In the genomic region with DNA sequence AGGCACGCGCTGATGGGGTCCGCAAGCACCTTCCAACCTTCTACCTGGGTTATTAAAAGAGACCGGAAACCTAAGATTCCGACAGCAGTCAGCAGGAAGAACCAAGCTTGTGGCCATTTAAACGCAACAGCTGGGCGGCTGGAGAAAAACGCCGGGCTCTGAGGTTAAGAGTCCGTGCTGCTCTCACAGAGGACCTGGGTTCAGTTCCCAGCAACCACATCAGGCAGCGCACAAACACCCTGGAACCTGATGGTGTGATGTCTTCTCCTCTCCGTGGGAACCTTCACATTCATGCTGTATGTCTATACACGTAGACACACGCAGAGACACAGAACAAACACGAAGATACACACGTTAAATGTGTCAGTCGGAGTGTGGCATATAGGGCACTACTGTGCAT, we compare ENCODE assay signal across 23 mouse cellular contexts. TPM values are rescaled to one million over a fixed set of nuclear protein-coding genes. Genes with fewer than 3 reads are reported as not detected.
A peak's percentile ranks its signal among the peaks of the same experiment; 100 is the strongest.
DNase-seq lines count a peak whose midpoint lies in the region; ATAC-seq and TF ChIP-seq lines count a peak whose summit lies in the region.
"Had no signal": no experiment of that assay in that cellular context is flagged by ENCODE, and none has a peak within 500 bp of the region (broad histone marks: within the 10 kb centered on the region; RNA-seq: fewer than 3 reads in every experiment).

No protein-coding gene starts in this region.

- H3K4me3 ChIP-seq in ES-Bruce4 (ENCODE audit: low read depth, low read length) = no peak overlapping the region; the same call in 1 of the 2 replicates
- H3K4me3 ChIP-seq in ES-E14 (ENCODE audit: insufficient read depth in 1 of 2, low read depth in 1 of 2, low read length in 2 of 2, poor library complexity in 1 of 2, severe bottlenecking in 1 of 2) = peak overlapping the region; percentile 18 to 20; a peak in 1 of 4 replicates
- H3K4me3 ChIP-seq in forebrain, embryonic 14.5 days (ENCODE audit: low read depth, low read length) = no peak overlapping the region
- no peak overlapping the region for H3K4me3 ChIP-seq in thymus, adult 2 months (ENCODE audit: control insufficient read depth, insufficient read depth, low read length)
- H3K4me3 ChIP-seq: embryonic facial prominence, embryonic 13.5 days; embryonic facial prominence, embryonic 15.5 days; erythroblast, embryonic 14.5 days; forebrain, embryonic 10.5 days; forebrain, embryonic 12.5 days; forebrain, embryonic 15.5 days had no signal

- 84% methylated on average over 17 of the region's 17 CpGs for WGBS in forebrain, embryonic 14.5 days
- WGBS in thymus, adult 2 months = 87% methylated on average over 17 of the region's 17 CpGs

- TF ChIP-seq CTCF in ES-Bruce4 (IDR thresholded peaks at IDR 0.05; ENCODE audit: low read depth, low read length) = no peak
- TF ChIP-seq CTCF in thymus, adult 2 months (IDR thresholded peaks at IDR 0.05; ENCODE audit: borderline replicate concordance, control insufficient read depth, extremely low read depth, insufficient read depth, low read length, poor library complexity) = no peak

- H3K27me3 ChIP-seq in ES-Bruce4 (ENCODE audit: control insufficient read depth, insufficient read depth, low read length, poor library complexity, severe bottlenecking) = no peaks in the 10 kb centered on the region
- no peaks in the 10 kb centered on the region for H3K27me3 ChIP-seq in forebrain, embryonic 14.5 days (replicated peaks; ENCODE audit: control insufficient read depth, insufficient read depth, low read length)
- H3K27me3 ChIP-seq in thymus, adult 2 months (ENCODE audit: control insufficient read depth, insufficient read depth, low read length) = no peaks in the 10 kb centered on the region
- H3K27me3 ChIP-seq: embryonic facial prominence, embryonic 13.5 days; embryonic facial prominence, embryonic 15.5 days; forebrain, embryonic 12.5 days; forebrain, embryonic 15.5 days had no signal

- H3K27ac ChIP-seq in ES-Bruce4 (ENCODE audit: insufficient read depth, low read length) (no peak overlapping the region), ES-E14 (ENCODE audit: insufficient read depth, low read depth, low read length, poor library complexity, severe bottlenecking) (no peak overlapping the region)
- H3K27ac ChIP-seq in forebrain, embryonic 14.5 days (ENCODE audit: low read depth, low read length) = no peak overlapping the region
- no peak overlapping the region for H3K27ac ChIP-seq in thymus, adult 2 months (ENCODE audit: control insufficient read depth, insufficient read depth, low read length)
- H3K27ac ChIP-seq: embryonic facial prominence, embryonic 13.5 days; embryonic facial prominence, embryonic 15.5 days; forebrain, embryonic 10.5 days; forebrain, embryonic 12.5 days; forebrain, embryonic 15.5 days had no signal

- peak overlapping the region; percentile 47 for H3K9ac ChIP-seq in ES-Bruce4 (ENCODE audit: low read depth, poor library complexity, severe bottlenecking)
- 0 out of 2 replicates have a peak overlapping the region, but pooled peaks have one; percentile 28 for H3K9ac ChIP-seq in ES-E14 (ENCODE audit: insufficient read depth, low read depth, low read length, poor library complexity, severe bottlenecking)
- no peak overlapping the region for H3K9ac ChIP-seq in forebrain, embryonic 14.5 days (ENCODE audit: low read length)
- H3K9ac ChIP-seq: embryonic facial prominence, embryonic 13.5 days; embryonic facial prominence, embryonic 15.5 days; forebrain, embryonic 12.5 days; forebrain, embryonic 15.5 days; forebrain, postnatal 0 days had no signal

- H3K4me1 ChIP-seq in ES-Bruce4 (ENCODE audit: control insufficient read depth, insufficient read depth, low read length) (no peaks in the 10 kb centered on the region), ES-E14 (ENCODE audit: control insufficient read depth in 2 of 2, insufficient read depth in 2 of 2, low read length in 2 of 2, poor library complexity in 1 of 2) (peaks cover 0 to 12% of the 10 kb centered on the region in 2 experiments; a peak in 1 of 4 replicates)
- H3K4me1 ChIP-seq in forebrain, embryonic 14.5 days (ENCODE audit: control insufficient read depth, insufficient read depth, low read length) = no peaks in the 10 kb centered on the region
- H3K4me1 ChIP-seq in thymus, adult 2 months (replicated peaks; ENCODE audit: control insufficient read depth, insufficient read depth, low read length) = no peaks in the 10 kb centered on the region
- H3K4me1 ChIP-seq: embryonic facial prominence, embryonic 13.5 days; embryonic facial prominence, embryonic 15.5 days; forebrain, embryonic 10.5 days; forebrain, embryonic 12.5 days; forebrain, embryonic 15.5 days had no signal

- TF ChIP-seq POLR2A in ES-Bruce4 (IDR thresholded peaks at IDR 0.05; ENCODE audit: insufficient read depth, low read length) = no peak
- no peak for TF ChIP-seq POLR2A in thymus, adult 2 months (IDR thresholded peaks at IDR 0.05; ENCODE audit: control insufficient read depth, extremely low read depth, insufficient read depth, low read length, poor library complexity)

- H3K36me3 ChIP-seq in ES-Bruce4 (ENCODE audit: control insufficient read depth, insufficient read depth, low read length, poor library complexity, severe bottlenecking) (no peaks in the 10 kb centered on the region), ES-E14 (ENCODE audit: control insufficient read depth, insufficient read depth, low read length, poor library complexity, severe bottlenecking) (no peaks in the 10 kb centered on the region)
- H3K36me3 ChIP-seq in forebrain, embryonic 14.5 days (ENCODE audit: control insufficient read depth, insufficient read depth, low read length) = no peaks in the 10 kb centered on the region
- H3K36me3 ChIP-seq in thymus, adult 2 months (ENCODE audit: control insufficient read depth, insufficient read depth, low read length) = no peaks in the 10 kb centered on the region
- H3K36me3 ChIP-seq: embryonic facial prominence, embryonic 13.5 days; embryonic facial prominence, embryonic 15.5 days; forebrain, embryonic 10.5 days; forebrain, embryonic 12.5 days; forebrain, embryonic 15.5 days had no signal

- DNase-seq in ES-E14 (ENCODE audit: low read depth, low spot score) (no peak), ZHBTc4 (ENCODE audit: low read depth, low spot score) (peak; percentile 36)
- DNase-seq in frontal cortex, postnatal 14 days (ENCODE audit: low spot score in 2 of 2) = no peak
- no peak for DNase-seq in forebrain, embryonic 14.5 days (ENCODE audit: low spot score)
- DNase-seq in thymus, adult 2 months = no peak
- DNase-seq: adrenal gland, adult 2 months; adrenal gland, postnatal 10 days; adrenal gland, postnatal 25 days; cerebellum, adult 11 months; cerebellum, adult 18-20 months; cerebellum, adult 8-10 months; cerebellum, adult 9-11 months; cerebellum, postnatal 14 days; cerebellum, postnatal 36 days; embryo, embryonic 11 days; forebrain, postnatal 0 days had no signal

- in situ Hi-C loops in ES-E14 (cut with MboI; ENCODE audit: low sequenced_read_pairs in 2 of 2, unreplicated experiment in 2 of 2) = no loop called here

- no peak for TF ChIP-seq EP300 in ES-Bruce4 (IDR thresholded peaks at IDR 0.05; ENCODE audit: insufficient read depth, low read depth, low read length)

- ATAC-seq in forebrain, embryonic 14.5 days = no peak
- ATAC-seq: forebrain, embryonic 15.5 days; forebrain, postnatal 0 days had no signal

- H3K4me2 ChIP-seq in forebrain, embryonic 14.5 days (ENCODE audit: low read length) = no peak overlapping the region
- H3K4me2 ChIP-seq: embryonic facial prominence, embryonic 13.5 days; embryonic facial prominence, embryonic 15.5 days; forebrain, embryonic 12.5 days; forebrain, embryonic 15.5 days had no signal

- no peaks in the 10 kb centered on the region; the same call in 1 of the 2 replicates for H3K9me3 ChIP-seq in ES-Bruce4 (replicated peaks; ENCODE audit: control insufficient read depth, insufficient read depth, low read length, poor library complexity, severe bottlenecking)
- no peaks in the 10 kb centered on the region for H3K9me3 ChIP-seq in ES-E14 (ENCODE audit: control insufficient read depth, insufficient read depth, low read depth, low read length)
- H3K9me3 ChIP-seq in forebrain, embryonic 14.5 days (replicated peaks; ENCODE audit: control insufficient read depth, low read length) = no peaks in the 10 kb centered on the region
- H3K9me3 ChIP-seq: embryonic facial prominence, embryonic 13.5 days; embryonic facial prominence, embryonic 15.5 days; forebrain, embryonic 10.5 days; forebrain, embryonic 12.5 days; forebrain, embryonic 15.5 days had no signal

TF ChIP-seq in ES-E14, 5 proteins besides CTCF, POLR2A, EP300 and RAD21 (continues in another document):
- no peak for TF ChIP-seq ZNF384 (IDR thresholded peaks at IDR 0.05; ENCODE audit: low read depth, low read length)
- no peak for TF ChIP-seq HCFC1 (IDR thresholded peaks at IDR 0.05; ENCODE audit: borderline replicate concordance, insufficient read depth, low read length)
- TF ChIP-seq CHD2 (IDR thresholded peaks at IDR 0.05; ENCODE audit: low read depth, low read length) = no peak
- TF ChIP-seq MAFK (IDR thresholded peaks at IDR 0.05; ENCODE audit: insufficient read depth, low read depth, low read length) = no peak

RNA-seq across cellular contexts. Expression of a gene that starts 8.5 kb away (rescaled TPM):
- 99.9 and 103 TPM in 2 replicates for polyA plus RNA-seq in ES-Bruce4 (2011; ENCODE audit: insufficient read depth, insufficient read length, low read depth, missing spikeins)
- 279 and 312 TPM in 2 replicates for total RNA-seq in ES-E14 (2012; rRNA removed)
- 117 and 122 TPM in 2 replicates for polyA plus RNA-seq in forebrain, embryonic 14.5 days (2014; fragmentation: Nextera tagmentation; extraction: Ambion mirVana)
- 114 and 136 TPM in 2 replicates for polyA plus RNA-seq in thymus, adult 2 months (2012; rRNA removed)

RNA-seq across cellular contexts. Expression of a gene that starts 19.6 kb away (rescaled TPM):
- polyA plus RNA-seq in ES-Bruce4 (2011; ENCODE audit: insufficient read depth, insufficient read length, low read depth, missing spikeins) = 1,012 and 1,017 TPM in 2 replicates
- 325 and 579 TPM in 2 replicates for total RNA-seq in ES-E14 (2012; rRNA removed)
- polyA plus RNA-seq in forebrain, embryonic 14.5 days (2014; fragmentation: Nextera tagmentation; extraction: Ambion mirVana) = 1,356 and 1,420 TPM in 2 replicates
- 102 and 105 TPM in 2 replicates for polyA plus RNA-seq in thymus, adult 2 months (2012; rRNA removed)

RNA-seq across cellular contexts. Expression of a gene that starts 41.5 kb away (rescaled TPM):
- 163 and 173 TPM in 2 replicates for polyA plus RNA-seq in ES-Bruce4 (2011; ENCODE audit: insufficient read depth, insufficient read length, low read depth, missing spikeins)
- 164 and 205 TPM in 2 replicates for total RNA-seq in ES-E14 (2012; rRNA removed)
- 2,151 and 2,168 TPM in 2 replicates for polyA plus RNA-seq in forebrain, embryonic 14.5 days (2014; fragmentation: Nextera tagmentation; extraction: Ambion mirVana)
- 654 and 686 TPM in 2 replicates for polyA plus RNA-seq in thymus, adult 2 months (2012; rRNA removed)

RNA-seq across cellular contexts. Expression of a gene that starts 48.0 kb away (rescaled TPM):
- 29.3 and 35.5 TPM in 2 replicates for polyA plus RNA-seq in ES-Bruce4 (2011; ENCODE audit: insufficient read depth, insufficient read length, low read depth, missing spikeins)
- total RNA-seq in ES-E14 (2012; rRNA removed) = 51.6 and 74.9 TPM in 2 replicates
- 72.1 and 81.5 TPM in 2 replicates for polyA plus RNA-seq in forebrain, embryonic 14.5 days (2014; fragmentation: Nextera tagmentation; extraction: Ambion mirVana)
- 24.5 and 25.0 TPM in 2 replicates for polyA plus RNA-seq in thymus, adult 2 months (2012; rRNA removed)

RNA-seq across cellular contexts. Expression of a gene that starts 48.1 kb away (rescaled TPM):
- polyA plus RNA-seq in ES-Bruce4 (2011; ENCODE audit: insufficient read depth, insufficient read length, low read depth, missing spikeins) = 69.3 and 79.4 TPM in 2 replicates
- 31.7 and 39.7 TPM in 2 replicates for total RNA-seq in ES-E14 (2012; rRNA removed)
- polyA plus RNA-seq in forebrain, embryonic 14.5 days (2014; fragmentation: Nextera tagmentation; extraction: Ambion mirVana) = 18.1 and 22.7 TPM in 2 replicates
- polyA plus RNA-seq in thymus, adult 2 months (2012; rRNA removed) = 102 and 106 TPM in 2 replicates

Comparison
In these comparisons a context has a peak if more than half of its experiments do, and no peak if none do; other contexts are left out.
1. H3K4me3 ChIP-seq: peak in ES-E14 (2 of 2); none in ES-Bruce4 (single experiment), forebrain, embryonic 14.5 days (single experiment) and thymus, adult 2 months (single experiment).